Mouse (Mus musculus) small intestine, adult 2 months (tissue): Measurements from ENCODE around the gene St6galnac3.

Source experiments
- CTCF ChIP-seq: fragments of 200-500 bp; IDR thresholded peaks from 2 replicates; pipeline ENCODE4 v1.5.1; 2012; ENCODE audit warnings: low read depth, mild to moderate bottlenecking, control low read depth, inconsistent platforms, low read length, moderate library complexity, mixed read lengths; ENCODE audit not compliant: insufficient replicate concordance, insufficient read length; ENCODE audit errors: extremely low read depth
- POLR2A ChIP-seq: fragments of 200-500 bp; IDR thresholded peaks from 2 replicates; pipeline ENCODE4 v1.6.1; 2012; ENCODE audit warnings: low read depth, mild to moderate bottlenecking, control low read depth, inconsistent platforms, low read length, moderate library complexity

- TF ChIP-seq CTCF (no peak), POLR2A (no peak)
Observed at GRCm38 (mm10) chr3:153334152-153334825, 390.7 kb downstream of the St6galnac3 start.
